Mouse (Mus musculus): Measurements from ENCODE around the gene Fras1. TPM values are rescaled to one million over a fixed set of nuclear protein-coding genes. Genes with fewer than 3 reads are reported as not detected.

Gene Fras1
- total and polyA plus RNA-seq, 3 experiments = not detected

GRCm38 (mm10) chr5:96475488-96475887 is 101.7 kb downstream of the Fras1 start:
- TF ChIP-seq KAT2A (conservative IDR thresholded peaks at IDR 0.05; ENCODE audit: low read depth, low read length) (no peak), TBP (IDR thresholded peaks at IDR 0.05; ENCODE audit: low read depth, low read length) (no peak), ELF1 (IDR thresholded peaks at IDR 0.05; ENCODE audit: low read depth, low read length) (no peak), EP300 (IDR thresholded peaks at IDR 0.05; ENCODE audit: low read depth in 1 of 2, low read length in 2 of 2) (no peak), USF2 (IDR thresholded peaks at IDR 0.05; ENCODE audit: borderline replicate concordance in 1 of 2, insufficient read depth in 1 of 2, low read depth in 1 of 2, low read length in 2 of 2) (no peak), MXI1 (IDR thresholded peaks at IDR 0.05; ENCODE audit: low read depth, low read length) (no peak), NRF1 (IDR thresholded peaks at IDR 0.05; ENCODE audit: insufficient read depth, low read depth, low read length, poor library complexity, severe bottlenecking) (no peak), ETS1 (IDR thresholded peaks at IDR 0.05; ENCODE audit: low read depth, low read length) (no peak), SIN3A (IDR thresholded peaks at IDR 0.05; ENCODE audit: low read length) (no peak), CHD1 (IDR thresholded peaks at IDR 0.05; ENCODE audit: low read depth, low read length) (no peak), E2F4 (IDR thresholded peaks at IDR 0.05; ENCODE audit: borderline replicate concordance, low read depth, low read length) (no peak), TCF12 (IDR thresholded peaks at IDR 0.05; ENCODE audit: low read depth, low read length) (no peak), RCOR1 (IDR thresholded peaks at IDR 0.05; ENCODE audit: low read depth, low read length) (no peak), ZC3H11A (IDR thresholded peaks at IDR 0.05; ENCODE audit: low read depth, low read length) (no peak), ZMIZ1 (IDR thresholded peaks at IDR 0.05; ENCODE audit: low read depth, low read length) (no peak), POLR2AphosphoS2 (IDR thresholded peaks at IDR 0.05; ENCODE audit: low read length) (no peak)
- H3K9me3 ChIP-seq (replicated peaks; ENCODE audit: insufficient read depth, low read length) = no peaks in the 10 kb centered on the region
- no peaks in the 10 kb centered on the region; a peak in 1 of 4 replicates for H3K27me3 ChIP-seq (ENCODE audit: control insufficient read depth in 1 of 2, insufficient read depth in 2 of 2, low read length in 2 of 2)
- no peak overlapping the region for H3K27ac ChIP-seq (ENCODE audit: control insufficient read depth, low read depth, low read length)
- DNase-seq (ENCODE audit: low read depth, low spot score) = no peak
- H3K36me3 ChIP-seq (ENCODE audit: control insufficient read depth in 1 of 2, insufficient read depth in 2 of 2, low read length in 2 of 2) = no peaks in the 10 kb centered on the region
- H3K4me1 ChIP-seq (ENCODE audit: control insufficient read depth in 1 of 2, insufficient read depth in 2 of 2, low read length in 2 of 2) = no peaks in the 10 kb centered on the region
- H3K4me3 ChIP-seq (ENCODE audit: control insufficient read depth in 1 of 2, insufficient read depth in 1 of 2, low read depth in 2 of 2, low read length in 2 of 2) = no peak overlapping the region
- H3K79me2 ChIP-seq (ENCODE audit: control insufficient read depth, insufficient read depth, low read length, poor library complexity) = no peaks in the 10 kb centered on the region
- no peak overlapping the region for H3K9ac ChIP-seq (ENCODE audit: control insufficient read depth, low read depth, low read length, poor library complexity, severe bottlenecking)

- no peak for DNase-seq (ENCODE audit: low read depth, low spot score)
- Histone ChIP-seq H3K4me1 (ENCODE audit: control insufficient read depth in 1 of 2, insufficient read depth in 2 of 2, low read length in 2 of 2) (no peaks in the 10 kb centered on the region), H3K79me2 (ENCODE audit: control insufficient read depth, insufficient read depth, low read length, poor library complexity) (no peaks in the 10 kb centered on the region), H3K9me3 (replicated peaks; ENCODE audit: insufficient read depth, low read length) (no peaks in the 10 kb centered on the region), H3K27ac (ENCODE audit: control insufficient read depth, low read depth, low read length) (no peak overlapping the region), H3K36me3 (ENCODE audit: control insufficient read depth in 1 of 2, insufficient read depth in 2 of 2, low read length in 2 of 2) (no peaks in the 10 kb centered on the region), H3K9ac (ENCODE audit: control insufficient read depth, low read depth, low read length, poor library complexity, severe bottlenecking) (no peak overlapping the region), H3K27me3 (ENCODE audit: control insufficient read depth in 1 of 2, insufficient read depth in 2 of 2, low read length in 2 of 2) (no peaks in the 10 kb centered on the region; a peak in 1 of 4 replicates), H3K4me3 (ENCODE audit: control insufficient read depth in 1 of 2, insufficient read depth in 1 of 2, low read depth in 2 of 2, low read length in 2 of 2) (no peak overlapping the region)
- TF ChIP-seq KAT2A (conservative IDR thresholded peaks at IDR 0.05; ENCODE audit: low read depth, low read length) = no peak
- no peak for TF ChIP-seq USF2 (IDR thresholded peaks at IDR 0.05; ENCODE audit: borderline replicate concordance in 1 of 2, insufficient read depth in 1 of 2, low read depth in 1 of 2, low read length in 2 of 2)
- TF ChIP-seq TCF12 (IDR thresholded peaks at IDR 0.05; ENCODE audit: low read depth, low read length) = no peak
- TF ChIP-seq RAD21 (IDR thresholded peaks at IDR 0.05; ENCODE audit: low read depth, low read length) = no peak
- no peak for TF ChIP-seq ZMIZ1 (IDR thresholded peaks at IDR 0.05; ENCODE audit: low read depth, low read length)
- no peak for TF ChIP-seq MEF2A (IDR thresholded peaks at IDR 0.05; ENCODE audit: extremely low read depth, insufficient replicate concordance, low read depth, low read length, poor library complexity, severe bottlenecking)
- no peak for TF ChIP-seq GABPA (IDR thresholded peaks at IDR 0.05; ENCODE audit: low read depth, low read length)
- TF ChIP-seq ETS1 (IDR thresholded peaks at IDR 0.05; ENCODE audit: low read depth, low read length) = no peak
- TF ChIP-seq RCOR1 (IDR thresholded peaks at IDR 0.05; ENCODE audit: low read depth, low read length) = no peak
- TF ChIP-seq JUND (IDR thresholded peaks at IDR 0.05; ENCODE audit: low read depth, low read length) = no peak
- TF ChIP-seq NRF1 (IDR thresholded peaks at IDR 0.05; ENCODE audit: insufficient read depth, low read depth, low read length, poor library complexity, severe bottlenecking) = no peak
- no peak for TF ChIP-seq USF1 (IDR thresholded peaks at IDR 0.05; ENCODE audit: low read depth, low read length)
- no peak for TF ChIP-seq MAFK (IDR thresholded peaks at IDR 0.05; ENCODE audit: borderline replicate concordance, low read depth, low read length)
- TF ChIP-seq SMC3 (IDR thresholded peaks at IDR 0.05; ENCODE audit: low read depth, low read length) = no peak
- TF ChIP-seq ELF1 (IDR thresholded peaks at IDR 0.05; ENCODE audit: low read depth, low read length) = no peak
- no peak for TF ChIP-seq CHD1 (IDR thresholded peaks at IDR 0.05; ENCODE audit: low read depth, low read length)
- no peak for TF ChIP-seq BHLHE40 (IDR thresholded peaks at IDR 0.05; ENCODE audit: borderline replicate concordance, low read depth, low read length)
Measured at GRCm38 (mm10) chr5:96479003-96479402, 105.2 kb downstream of the Fras1 start.

Data from MEL (cell line).